Mouse (Mus musculus) heart, embryonic 10.5 days (tissue): ENCODE results near the gene Myh3. TPM values are rescaled to one million over a fixed set of nuclear protein-coding genes. Genes with fewer than 3 reads are reported as not detected.

Experiments
- microRNA-seq: library from miRNA; unstranded; fragments of <30 nt; microRNA quantifications from one replicate; pipeline ENCODE4, GENCODE M21; 2017
- polyA plus RNA-seq: library from polyadenylated mRNA; unstranded; fragments of >200 nt; fragmentation: Nextera tagmentation; extraction: Ambion mirVana; gene quantifications from 2 replicates; pipeline ENCODE4 v1.2.1, GENCODE M21; 2016

Gene Myh3
- polyA plus RNA-seq, 1 experiment from 2014 or later = 0.04 TPM

Small RNAs within 50 kb of the gene (microRNA-seq; reads per million reads assigned to microRNA genes)
- not detected for gene Mir6923

Other genes with a start within 250 kb of the Myh3 start
- gene Pirt, start 166.3 kb upstream of the Myh3 start, polyA plus RNA-seq = 6.9 and 13.1 TPM in 2 replicates
- 0.28 TPM in 1 of 2 replicates, not detected in the other for gene Tmem238l, start 121.7 kb upstream of the Myh3 start, polyA plus RNA-seq
- 1.7 and 1.8 TPM in 2 replicates for gene Tmem220, start 53.1 kb upstream of the Myh3 start, polyA plus RNA-seq
- gene Adprm, start 25.7 kb upstream of the Myh3 start, polyA plus RNA-seq = 21.7 and 22.6 TPM in 2 replicates
- 21.7 and 26.6 TPM in 2 replicates for gene Sco1, start 25.6 kb upstream of the Myh3 start, polyA plus RNA-seq
- gene Myh2, start 92.7 kb downstream of the Myh3 start, polyA plus RNA-seq = not detected in 2 replicates
- gene Myh1, start 121.8 kb downstream of the Myh3 start, polyA plus RNA-seq = 0.04 and 0.18 TPM in 2 replicates
- 0.02 TPM in 1 of 2 replicates, not detected in the other for gene Myh4, start 159.7 kb downstream of the Myh3 start, polyA plus RNA-seq
- gene Myh8, start 198.8 kb downstream of the Myh3 start, polyA plus RNA-seq = 0.02 TPM in 1 of 2 replicates, not detected in the other
- gene Myh13, start 243.4 kb downstream of the Myh3 start, polyA plus RNA-seq = 0.06 TPM in 1 of 2 replicates, not detected in the other